Mouse (Mus musculus) central nervous system, embryonic 11.5 days (tissue): Measurements from ENCODE around the gene Lrpap1. TPM values are rescaled to one million over a fixed set of nuclear protein-coding genes. Genes with fewer than 3 reads are reported as not detected.

Experiments
- polyA plus RNA-seq: library from polyadenylated mRNA; depleted of rRNA; stranded (reverse); fragments of >200 nt; gene quantifications from 2 replicates; pipeline ENCODE4 v1.2.3, GENCODE M21; 2012; rRNA removed

The Lrpap1 gene
- 49.1 and 52.0 TPM in 2 replicates for polyA plus RNA-seq

GRCm38 (mm10) chr5:35104960-35105921, at the start of gene Lrpap1:
Gene Lrpap1, minus strand, starts transcription at chr5:35105766.

GRCm38 (mm10) chr5:35056604-35057432, 48.7 kb downstream of the Lrpap1 start, which contains the start of gene Dok7:
Gene Dok7, plus strand, starts transcription at chr5:35056766.

Other genes with a start within 250 kb of the Lrpap1 start
- 6.4 and 7.5 TPM in 2 replicates for gene Msantd1, start 197.8 kb downstream of the Lrpap1 start, polyA plus RNA-seq
- 57.1 and 58.9 TPM in 2 replicates for gene Rgs12, start 156.3 kb downstream of the Lrpap1 start, polyA plus RNA-seq
- 3.7 and 6.1 TPM in 2 replicates for gene Hgfac, start 64.3 kb downstream of the Lrpap1 start, polyA plus RNA-seq
- gene Dok7, start 49.0 kb downstream of the Lrpap1 start, polyA plus RNA-seq = 0.55 and 1.7 TPM in 2 replicates
- 0.19 and 0.22 TPM in 2 replicates for gene Adra2c, start 172.6 kb upstream of the Lrpap1 start, polyA plus RNA-seq